Mouse (Mus musculus) lung, embryonic 15.5 days (tissue): ENCODE measurements around the gene Tmem145. TPM values are rescaled to one million over a fixed set of nuclear protein-coding genes. Genes with fewer than 3 reads are reported as not detected.

Experiments
- ATAC-seq: fragments of 200-750 bp; cut with Nextera tagmentation; 2 replicates; pipeline ENCODE4 v1.8.0; 2017; ENCODE audit warnings: moderate number of reproducible peaks, borderline replicate concordance; ENCODE audit not compliant: low FRiP score, low TSS enrichment; ENCODE audit errors: extremely low read depth
- H3K27ac ChIP-seq: fragments of 300-500 bp; sonication (generic); 2 replicates; pipeline ENCODE4 v1.5.1; 2015; ENCODE audit warnings: moderate library complexity, mild to moderate bottlenecking, inconsistent platforms
- H3K27me3 ChIP-seq: fragments of 300-500 bp; sonication (generic); 2 replicates; pipeline ENCODE4 v1.6.1; 2015; ENCODE audit warnings: inconsistent platforms
- H3K36me3 ChIP-seq: fragments of 300-500 bp; sonication (generic); 2 replicates; pipeline ENCODE4 v1.6.1; 2015; ENCODE audit warnings: inconsistent platforms
- H3K4me1 ChIP-seq: fragments of 300-500 bp; sonication (generic); 2 replicates; pipeline ENCODE4 v1.6.1; 2015; ENCODE audit warnings: inconsistent platforms
- H3K4me2 ChIP-seq: fragments of 300-500 bp; sonication (generic); 2 replicates; pipeline ENCODE4 v1.6.1; 2015; ENCODE audit warnings: inconsistent platforms, mild to moderate bottlenecking, moderate library complexity
- H3K4me3 ChIP-seq: fragments of 300-500 bp; sonication (generic); 2 replicates; pipeline ENCODE4 v1.5.1; 2015; ENCODE audit warnings: mild to moderate bottlenecking, inconsistent platforms
- H3K9ac ChIP-seq: fragments of 300-500 bp; sonication (generic); 2 replicates; pipeline ENCODE4 v1.6.1; 2015; ENCODE audit warnings: inconsistent platforms
- H3K9me3 ChIP-seq: fragments of 300-500 bp; sonication (generic); 2 replicates; pipeline ENCODE4 v1.6.1; 2016; ENCODE audit warnings: inconsistent platforms
- WGBS: fragments of 180-500 bp; shearing (Covaris S2); methylation state at CpG from one replicate; pipeline ENCODE4 v1.1.7; 2015; 5-methylcytosine and 5-hydroxymethylcytosine counted together
- polyA plus RNA-seq: library from polyadenylated mRNA; unstranded; fragments of >200 nt; fragmentation: Nextera tagmentation; extraction: Ambion mirVana; gene quantifications from 2 replicates; pipeline ENCODE4 v1.2.1, GENCODE M21; 2015

Tmem145 gene
- polyA plus RNA-seq, 1 experiment from 2014 or later, result 0.22 TPM

DNA sequence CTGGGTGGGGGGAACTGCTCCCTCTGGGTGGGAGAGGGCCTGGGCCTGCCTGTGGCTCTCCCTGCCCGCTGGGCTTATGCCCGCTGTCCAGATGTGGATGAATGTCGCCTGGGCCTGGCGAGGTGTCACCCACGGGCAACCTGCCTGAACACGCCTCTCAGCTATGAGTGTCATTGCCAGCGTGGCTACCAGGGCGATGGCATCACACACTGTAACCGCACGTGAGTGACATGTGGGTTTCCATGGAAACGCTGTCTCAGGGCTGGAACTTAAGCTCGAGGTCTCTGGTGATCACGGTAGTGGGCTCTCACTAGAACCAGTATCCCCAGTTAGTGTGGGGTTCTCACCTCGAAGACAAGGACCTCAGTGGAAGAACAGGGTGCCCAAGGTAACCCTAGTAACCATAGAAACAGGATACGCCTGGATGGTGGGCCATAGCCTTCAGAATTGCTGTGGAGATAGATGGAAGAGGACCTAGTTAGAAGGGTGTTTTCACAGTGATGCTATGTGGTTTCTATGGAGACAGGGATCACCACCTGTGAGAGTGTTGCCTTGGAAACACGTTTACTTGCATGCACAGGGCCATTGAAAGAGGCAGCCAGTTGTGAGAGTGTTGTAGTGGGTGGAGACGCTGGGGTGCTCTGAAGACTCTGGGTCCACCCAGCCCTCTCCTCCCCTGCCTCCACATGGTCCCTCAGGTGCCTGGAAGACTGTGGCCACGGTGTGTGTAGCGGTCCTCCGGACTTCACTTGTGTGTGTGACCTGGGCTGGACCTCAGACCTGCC is 35.3 kb downstream of the Tmem145 start:
- Histone ChIP-seq H3K4me1 (no peaks in the 10 kb centered on the region), H3K4me3 (no peak overlapping the region), H3K4me2 (no peak overlapping the region), H3K27ac (no peak overlapping the region), H3K27me3 (no peaks in the 10 kb centered on the region), H3K9me3 (no peaks in the 10 kb centered on the region), H3K36me3 (peaks cover 11% of the 10 kb centered on the region; the same call in 1 of the 2 replicates), H3K9ac (no peak overlapping the region)
- 78% methylated on average over 20 of the region's 20 CpGs for WGBS
- no peak for ATAC-seq

DNA sequence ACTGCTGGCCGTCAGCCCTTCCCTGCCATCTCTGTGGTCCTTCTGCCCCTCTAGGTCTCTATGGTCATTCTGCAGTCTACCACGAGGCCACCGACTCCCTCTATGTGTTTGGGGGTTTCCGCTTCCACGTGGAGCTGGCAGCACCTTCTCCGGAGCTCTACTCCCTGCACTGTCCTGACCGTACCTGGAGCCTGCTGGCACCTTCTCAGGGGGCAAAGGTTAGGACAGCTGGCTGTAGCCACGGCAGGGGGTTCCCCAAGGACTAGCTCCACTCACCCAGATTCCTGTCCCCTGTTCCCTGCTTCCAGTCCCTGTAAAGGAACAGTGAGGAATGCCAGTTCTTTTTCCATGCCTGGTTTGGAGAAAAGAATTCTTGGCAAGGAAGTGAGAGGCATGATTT is 43.0 kb downstream of the Tmem145 start:
- H3K9me3 ChIP-seq, result no peaks in the 10 kb centered on the region
- no peaks in the 10 kb centered on the region for H3K4me1 ChIP-seq
- no peaks in the 10 kb centered on the region for H3K27me3 ChIP-seq
- no peak for ATAC-seq
- H3K36me3 ChIP-seq, result peaks cover 44% of the 10 kb centered on the region
- H3K4me2 ChIP-seq, result no peak overlapping the region
- H3K27ac ChIP-seq, result no peak overlapping the region
- H3K9ac ChIP-seq, result no peak overlapping the region
- 78% methylated on average over 8 of the region's 8 CpGs for WGBS
- H3K4me3 ChIP-seq, result no peak overlapping the region

DNA sequence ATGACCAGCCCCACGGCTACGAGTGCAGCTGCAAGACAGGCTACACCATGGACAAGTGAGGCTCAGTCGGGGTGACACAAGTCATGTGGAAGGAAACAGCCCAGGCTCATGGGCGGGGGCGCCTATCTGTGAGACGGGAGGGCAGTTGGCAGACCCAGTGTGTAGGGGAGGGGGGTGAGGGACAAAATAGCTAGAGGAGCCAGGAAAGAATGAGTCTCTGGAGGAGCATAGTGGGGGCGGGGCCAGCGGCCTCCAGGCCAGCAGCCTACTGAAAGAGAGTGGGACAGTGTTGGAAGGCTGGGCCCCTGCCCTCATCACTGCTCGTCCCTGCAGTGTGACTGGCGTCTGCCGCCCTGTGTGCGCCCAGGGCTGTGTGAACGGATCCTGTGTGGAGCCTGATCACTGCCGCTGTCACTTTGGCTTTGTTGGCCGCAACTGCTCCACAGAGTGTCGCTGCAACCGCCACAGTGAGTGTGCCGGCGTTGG is 52.9 kb downstream of the Tmem145 start:
- Histone ChIP-seq H3K4me3 (no peak overlapping the region), H3K27ac (no peak overlapping the region), H3K9ac (no peak overlapping the region), H3K36me3 (peaks cover 28% of the 10 kb centered on the region), H3K9me3 (no peaks in the 10 kb centered on the region), H3K4me2 (no peak overlapping the region), H3K27me3 (no peaks in the 10 kb centered on the region), H3K4me1 (no peaks in the 10 kb centered on the region)
- ATAC-seq, result no peak
- 82% methylated on average over 19 of the region's 19 CpGs for WGBS

DNA sequence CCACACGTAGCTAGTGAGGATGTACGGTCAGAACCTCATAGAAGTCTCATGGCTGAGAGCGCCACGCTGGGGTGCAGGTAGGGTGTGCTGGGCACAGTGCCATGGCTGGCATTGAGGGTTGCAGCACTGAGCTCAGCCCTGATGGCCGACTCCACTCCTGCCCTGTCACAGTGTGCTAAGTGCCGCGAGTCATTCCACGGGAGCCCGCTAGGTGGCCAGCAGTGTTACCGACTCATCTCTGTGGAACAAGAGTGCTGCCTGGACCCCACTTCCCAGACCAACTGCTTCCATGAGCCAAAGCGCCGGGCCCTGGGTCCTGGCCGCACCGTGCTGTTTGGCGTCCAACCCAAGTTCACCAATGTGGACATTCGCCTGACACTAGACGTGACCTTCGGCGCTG is 57.2 kb downstream of the Tmem145 start:
- peaks cover 10% of the 10 kb centered on the region; the same call in 1 of the 2 replicates for H3K4me1 ChIP-seq
- peaks cover 29% of the 10 kb centered on the region for H3K36me3 ChIP-seq
- no peak overlapping the region for H3K27ac ChIP-seq
- no peak overlapping the region for H3K9ac ChIP-seq
- H3K27me3 ChIP-seq, result peaks cover 25% of the 10 kb centered on the region
- ATAC-seq, result no peak
- 83% methylated on average over 19 of the region's 19 CpGs for WGBS
- no peak overlapping the region for H3K4me2 ChIP-seq
- no peak overlapping the region for H3K4me3 ChIP-seq
- H3K9me3 ChIP-seq, result no peaks in the 10 kb centered on the region

DNA sequence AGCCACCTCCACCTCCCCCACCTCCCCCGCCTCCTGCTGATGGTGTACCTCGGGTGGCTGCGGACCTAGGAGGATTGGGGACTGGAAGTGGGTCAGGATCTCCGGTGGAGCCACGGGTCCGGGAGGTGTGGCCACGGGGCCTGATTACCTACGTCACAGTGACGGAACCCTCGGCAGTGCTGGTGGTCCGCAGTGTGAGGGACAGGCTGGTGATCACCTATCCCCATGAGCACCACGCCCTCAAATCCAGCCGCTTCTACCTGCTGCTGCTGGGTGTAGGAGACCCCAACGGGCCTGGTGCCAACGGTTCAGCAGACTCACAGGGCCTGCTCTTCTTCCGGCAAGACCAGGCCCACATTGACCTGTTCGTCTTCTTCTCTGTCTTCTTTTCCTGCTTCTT is 57.7 kb downstream of the Tmem145 start:
- Histone ChIP-seq H3K4me3 (no peak overlapping the region), H3K36me3 (peaks cover 29% of the 10 kb centered on the region), H3K9me3 (no peaks in the 10 kb centered on the region), H3K9ac (no peak overlapping the region), H3K4me2 (no peak overlapping the region), H3K27me3 (peaks cover 30% of the 10 kb centered on the region), H3K4me1 (peaks cover 10% of the 10 kb centered on the region; the same call in 1 of the 2 replicates), H3K27ac (no peak overlapping the region)
- no peak for ATAC-seq
- 92% methylated on average over 17 of the region's 17 CpGs for WGBS

Other genes starting within 250 kb of the Tmem145 start
- 3.8 and 4.2 TPM in 2 replicates for gene Grik5, start 233.8 kb upstream of the Tmem145 start, polyA plus RNA-seq
- 29.8 and 30.4 TPM in 2 replicates for gene Zfp574, start 233.5 kb upstream of the Tmem145 start, polyA plus RNA-seq
- 0.31 and 0.55 TPM in 2 replicates for gene Pou2f2, start 126.4 kb upstream of the Tmem145 start, polyA plus RNA-seq
- gene Dedd2, start 85.5 kb upstream of the Tmem145 start, polyA plus RNA-seq, result 9.6 and 11.2 TPM in 2 replicates
- 3.0 and 3.6 TPM in 2 replicates for gene Zfp526, start 84.7 kb upstream of the Tmem145 start, polyA plus RNA-seq
- 9.8 and 10.7 TPM in 2 replicates for gene Gsk3a, start 68.3 kb upstream of the Tmem145 start, polyA plus RNA-seq
- gene Erf, start 55.3 kb upstream of the Tmem145 start, polyA plus RNA-seq, result 18.8 and 20.3 TPM in 2 replicates
- gene Cic, start 38.4 kb upstream of the Tmem145 start, polyA plus RNA-seq, result 29.5 and 30.3 TPM in 2 replicates
- gene Pafah1b3, start 8.1 kb upstream of the Tmem145 start, polyA plus RNA-seq, result 174 and 183 TPM in 2 replicates
- gene Prr19, start 4.7 kb upstream of the Tmem145 start, polyA plus RNA-seq, result 0.27 and 0.38 TPM in 2 replicates
- gene Megf8, start 11.1 kb downstream of the Tmem145 start, polyA plus RNA-seq, result 12.7 and 13.5 TPM in 2 replicates
- 0.52 and 0.57 TPM in 2 replicates for gene Cnfn, start 63.6 kb downstream of the Tmem145 start, polyA plus RNA-seq
- gene Lipe, start 92.6 kb downstream of the Tmem145 start, polyA plus RNA-seq, result 9.3 and 9.4 TPM in 2 replicates
- gene Cxcl17, start 106.8 kb downstream of the Tmem145 start, polyA plus RNA-seq, result 0.21 and 0.34 TPM in 2 replicates
- gene Ceacam1, start 171.5 kb downstream of the Tmem145 start, polyA plus RNA-seq, result 5.3 and 5.8 TPM in 2 replicates
- gene Ceacam2, start 233.8 kb downstream of the Tmem145 start, polyA plus RNA-seq, result 0.08 and 0.16 TPM in 2 replicates